Mouse (Mus musculus) adrenal gland, adult 2 months (tissue): ENCODE results near the gene Trmt5. TPM values are rescaled to one million over a fixed set of nuclear protein-coding genes. Genes with fewer than 3 reads are reported as not detected.
A peak's percentile ranks its signal among the peaks of the same experiment; 100 is the strongest.

Source experiments
- DNase-seq: peaks from one replicate; pipeline ENCODE4 v3.0.0; 2021
- long read RNA-seq: library from polyadenylated mRNA; stranded (forward); transcript quantifications from one replicate; pipeline ENCODE4 v2.0.0, GENCODE M21; 2021
- polyA plus RNA-seq: library from polyadenylated mRNA; depleted of rRNA; stranded (reverse); fragments of >200 nt; gene quantifications from 2 replicates; pipeline ENCODE4 v1.2.3, GENCODE M21; 2012; rRNA removed
- total RNA-seq, 2 experiments: library from RNA; stranded (reverse); gene quantifications; 2 replicates each; pipeline ENCODE4 v1.2.3; 2021

Trmt5 gene
- total RNA-seq (10 to 100 TPM; 12.0 to 15.4 TPM), polyA plus RNA-seq (1.6 and 1.8 TPM in 2 replicates)
- long read RNA-seq, transcript Trmt5-201 (5 exons, 2,066 nt): major isoform, 5 of 8 reads
- long read RNA-seq, partial matches to known transcripts: 1 of 8 reads
- long read RNA-seq, other reads (novel, unspliced or antisense): 2 of 8 reads

- peak; percentile 95 for DNase-seq
These were observed at the start of gene Trmt5, which contains the start of gene Slc38a6 for GRCm38 (mm10) chr12:73286287-73287092. Gene Trmt5 (minus strand): TSS chr12:73286710. Gene Slc38a6 (plus strand): TSS chr12:73286779.

GRCm38 (mm10) chr12:73334051-73334551 lies 47.6 kb upstream of the Trmt5 start:
- no peak for DNase-seq

DNA sequence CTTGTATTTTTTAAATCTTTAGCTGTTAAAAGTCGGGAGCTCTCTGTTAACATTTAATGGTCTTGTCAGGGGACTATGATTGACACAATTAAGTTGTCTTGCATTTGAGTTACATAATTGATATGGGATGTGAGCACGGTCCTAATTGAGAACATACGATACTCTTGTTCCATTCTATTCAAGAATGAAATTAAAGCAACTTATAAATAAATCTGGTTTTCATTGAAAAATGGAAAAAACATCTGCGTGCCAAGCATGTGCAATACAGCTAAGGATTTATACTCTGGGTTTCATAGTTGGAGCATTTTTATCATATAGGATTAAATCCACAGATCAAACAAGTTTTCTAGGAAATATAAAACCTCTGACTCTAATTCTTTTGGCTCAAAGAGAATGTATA lies 46.2 kb upstream of the Trmt5 start:
- no peak for DNase-seq

DNA sequence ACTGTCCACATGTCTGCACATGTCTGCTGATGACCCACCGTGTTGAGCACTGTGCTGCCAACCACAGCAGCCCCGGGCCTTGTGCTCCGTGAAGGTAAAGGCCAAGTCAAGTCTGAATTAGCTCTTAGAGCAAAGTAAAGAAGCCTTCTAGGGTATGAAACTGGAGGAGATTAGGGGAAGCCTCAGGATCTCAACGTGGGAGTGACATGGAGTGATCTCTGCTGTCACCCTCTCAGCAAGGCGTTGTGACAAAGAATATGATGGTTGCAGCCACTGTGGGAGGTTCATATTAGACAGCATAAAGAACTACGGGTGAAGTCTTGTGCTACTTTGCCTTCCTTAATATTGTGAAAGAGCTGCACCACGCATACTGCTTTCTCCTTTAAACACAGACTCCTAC lies 43.7 kb upstream of the Trmt5 start:
- no peak for DNase-seq

DNA sequence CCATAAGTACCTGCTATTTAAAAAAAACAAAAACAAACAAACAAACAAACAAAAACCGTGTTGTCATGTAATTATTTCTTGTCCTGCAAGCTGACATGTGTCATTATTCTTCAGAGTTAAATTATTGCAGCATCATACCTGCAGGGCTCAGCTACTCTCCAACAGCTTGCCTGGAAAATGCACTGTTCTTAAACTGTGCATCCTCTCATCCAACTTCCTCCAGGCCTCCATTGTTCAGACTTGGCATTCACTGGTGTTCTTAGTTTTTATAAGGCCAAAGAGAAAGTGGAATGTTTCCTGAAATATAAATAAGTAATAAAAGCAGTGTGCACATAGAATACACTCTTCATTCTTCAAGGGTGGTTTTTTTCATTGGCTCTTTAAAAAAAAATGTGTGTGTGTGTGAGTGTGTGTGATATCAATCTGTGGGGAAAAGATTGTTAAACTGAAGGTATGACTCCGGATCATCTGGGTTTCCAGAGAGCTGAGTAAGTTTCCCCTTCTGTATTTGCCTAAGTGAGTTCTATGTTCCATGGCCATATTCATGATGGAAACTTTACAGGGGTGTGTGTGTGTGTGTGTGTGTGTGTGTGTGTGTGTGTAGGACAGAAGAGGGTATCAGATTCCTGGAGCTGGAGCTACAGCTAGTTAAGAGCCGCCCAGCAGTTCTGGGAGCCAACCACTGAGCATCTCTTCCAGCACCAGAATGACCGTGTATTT lies 42.1 kb upstream of the Trmt5 start:
- no peak for DNase-seq

DNA sequence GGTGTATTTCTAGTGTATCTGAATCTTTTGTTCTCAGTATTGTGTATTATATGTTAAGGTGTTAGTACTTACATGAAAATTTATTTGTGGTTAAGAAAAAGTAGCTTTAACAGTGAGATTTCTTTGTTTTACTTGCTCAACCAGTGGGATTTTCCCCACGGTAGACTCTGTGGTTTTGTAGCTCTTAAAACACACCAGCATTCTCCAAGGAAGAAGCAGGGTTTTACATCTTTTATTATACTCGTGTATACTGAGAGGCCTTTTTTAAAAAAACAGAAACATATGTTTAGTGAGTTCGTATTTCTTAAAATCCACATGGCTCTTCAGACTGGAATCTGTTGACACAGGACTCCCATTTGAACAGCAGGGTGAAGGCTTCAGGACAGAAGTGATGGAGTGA lies 40.9 kb upstream of the Trmt5 start:
- DNase-seq: no peak

- peak; percentile 45 for DNase-seq
These were observed 39.1 kb upstream of the Trmt5 start for GRCm38 (mm10) chr12:73325617-73326016.

GRCm38 (mm10) chr12:73325181-73325580 lies 38.7 kb upstream of the Trmt5 start:
- DNase-seq: no peak

GRCm38 (mm10) chr12:73324742-73325141 lies 38.2 kb upstream of the Trmt5 start:
- peak; percentile 48 for DNase-seq

DNA sequence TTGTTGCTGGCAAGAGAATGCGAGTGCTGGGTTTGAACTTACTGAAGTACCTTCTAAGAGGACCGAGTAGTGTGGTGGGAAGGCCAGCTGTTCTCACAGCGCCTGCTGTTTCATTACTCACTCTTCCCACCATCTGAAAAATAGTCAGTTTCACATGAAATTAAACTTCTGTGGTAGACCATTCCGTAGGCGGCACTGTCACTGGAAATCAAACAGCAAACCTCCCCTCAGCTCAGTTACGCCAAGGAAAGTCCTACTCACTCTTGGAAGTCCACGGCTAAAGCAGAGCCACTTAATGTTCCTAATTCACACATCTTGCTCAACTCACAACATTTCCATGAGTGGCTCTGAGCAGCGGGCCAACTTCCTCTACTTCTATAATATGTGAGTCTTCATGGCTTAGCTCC lies 37.7 kb upstream of the Trmt5 start:
- no peak for DNase-seq

GRCm38 (mm10) chr12:73317706-73318686 lies 31.5 kb upstream of the Trmt5 start:
- DNase-seq: no peak

- no peak for DNase-seq
These were observed 22.2 kb upstream of the Trmt5 start for GRCm38 (mm10) chr12:73308711-73309110.

GRCm38 (mm10) chr12:73307750-73308149 lies 21.2 kb upstream of the Trmt5 start:
- peak; percentile 12 for DNase-seq

GRCm38 (mm10) chr12:73304636-73305035 lies 18.1 kb upstream of the Trmt5 start:
- DNase-seq: peak; percentile 53

- DNase-seq: no peak
These were observed 14.0 kb upstream of the Trmt5 start for GRCm38 (mm10) chr12:73300531-73300930.

GRCm38 (mm10) chr12:73298621-73299020 lies 12.1 kb upstream of the Trmt5 start:
- no peak for DNase-seq

- DNase-seq: no peak
These were observed 9.1 kb upstream of the Trmt5 start for GRCm38 (mm10) chr12:73295505-73296140.

DNA sequence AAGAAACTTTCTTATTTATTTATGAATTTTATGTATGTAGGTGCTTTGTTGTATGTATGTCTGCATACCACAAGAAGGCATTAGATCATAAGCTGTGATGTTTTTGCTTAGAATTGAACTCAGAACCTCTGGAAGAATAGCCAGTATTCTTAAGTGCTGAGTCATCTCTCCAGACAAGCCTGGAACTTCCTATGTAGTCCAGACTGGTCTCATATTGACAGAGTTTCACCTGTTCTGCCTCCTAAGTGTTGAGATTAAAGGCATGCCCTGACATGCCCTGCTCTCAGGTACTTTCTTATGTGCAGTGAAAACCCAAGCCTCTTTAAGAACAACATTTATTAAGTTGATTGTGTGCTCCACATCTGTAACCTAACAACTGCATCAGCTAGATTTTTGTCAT lies 8.4 kb upstream of the Trmt5 start:
- DNase-seq: no peak

- no peak for DNase-seq
These were observed 2.1 kb upstream of the Trmt5 start for GRCm38 (mm10) chr12:73288626-73289025.

DNA sequence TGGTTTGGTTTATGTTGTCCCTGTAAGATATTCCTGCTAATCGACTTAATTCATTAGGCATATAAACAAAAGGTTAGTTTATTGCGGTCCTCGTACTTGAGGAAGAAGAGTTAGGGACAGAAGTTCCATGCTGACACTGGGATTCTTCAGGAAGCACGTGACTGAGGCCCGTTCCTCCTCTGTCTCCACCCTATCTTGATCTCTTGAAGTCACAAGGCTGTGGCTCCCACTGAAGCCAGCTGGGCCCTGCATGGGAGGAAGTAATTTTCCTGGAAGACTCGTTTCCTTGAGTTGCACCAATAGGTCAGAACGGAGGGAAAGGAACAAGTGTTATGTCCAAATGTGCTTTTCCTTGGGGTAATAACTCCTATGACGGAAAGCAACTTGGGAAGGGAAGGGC lies 1.1 kb upstream of the Trmt5 start:
- DNase-seq: no peak

DNA sequence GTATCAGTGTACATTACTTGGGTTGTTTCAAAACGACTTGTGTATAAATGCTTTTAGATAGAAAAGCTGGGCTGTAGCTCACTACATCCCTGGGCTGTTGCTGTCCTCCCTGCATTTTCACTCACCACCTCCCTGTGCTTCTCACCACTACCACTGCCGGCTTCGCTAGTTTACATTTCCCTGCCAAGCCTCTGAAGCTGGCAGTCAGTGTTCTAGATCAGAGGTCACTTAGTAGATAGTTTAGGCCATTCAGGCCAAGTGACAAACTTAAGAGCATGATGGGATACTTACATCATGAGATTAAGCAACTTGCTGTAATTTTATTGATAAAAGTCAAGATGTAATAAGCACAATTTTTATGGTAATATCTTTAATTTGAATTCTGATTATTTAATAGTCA lies 11.6 kb downstream of the Trmt5 start:
- no peak for DNase-seq
